Mouse (Mus musculus): ENCODE measurements around the gene AI481877.
"Not testable (repeated sequence)": the region's sequence is repeated elsewhere in the genome, so short reads cannot be mapped to it uniquely, and the experiment has no call there.

Gene AI481877

DNA sequence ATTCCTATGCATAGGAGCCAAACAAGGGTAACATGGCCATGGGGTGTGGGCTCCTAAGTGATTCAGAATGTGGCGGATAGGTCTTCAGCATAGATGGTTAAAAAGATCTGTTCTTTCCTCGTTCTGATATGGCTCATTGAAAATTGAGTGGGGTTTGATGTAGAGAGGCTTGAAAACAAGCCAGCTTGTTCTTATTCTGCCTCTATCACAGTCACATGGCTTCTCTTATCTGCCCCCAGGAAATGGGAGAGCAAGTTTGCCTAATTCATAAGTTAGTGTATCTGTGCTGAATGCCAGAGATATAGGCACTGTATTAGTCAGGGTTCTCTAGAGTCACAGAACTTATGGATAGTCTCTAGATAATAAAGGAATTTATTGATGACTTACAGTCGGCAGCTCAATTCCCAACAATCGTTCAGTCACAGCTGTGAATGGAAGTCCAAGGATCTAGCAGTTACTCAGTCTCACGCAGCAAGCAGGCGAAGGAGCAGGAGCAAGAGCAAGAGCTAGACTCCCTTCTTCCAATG, at the start of gene AI481877:
AI481877 (minus strand) TSS at position 477 of the 527 bp plus-strand sequence.
- DNase-seq (ENCODE audit: low read depth, low spot score), result not testable (repeated sequence)

DNA sequence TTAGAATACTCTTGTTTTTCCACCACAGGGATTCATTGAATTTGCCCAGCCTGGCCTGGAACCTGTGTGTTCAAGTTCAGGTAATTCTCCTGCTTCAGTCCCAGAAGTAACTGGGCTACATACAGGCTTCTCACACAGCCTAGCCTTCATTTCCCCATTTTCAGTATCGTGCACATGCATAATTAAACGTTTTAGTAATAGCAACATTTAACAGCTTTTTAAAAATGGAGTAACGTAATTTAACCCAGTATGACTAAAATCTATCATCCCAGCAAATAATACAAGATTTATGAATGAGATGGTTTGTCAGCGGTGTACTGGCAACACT, 49.7 kb upstream of the AI481877 start:
- DNase-seq (ENCODE audit: low read depth, low spot score), result no peak

DNA sequence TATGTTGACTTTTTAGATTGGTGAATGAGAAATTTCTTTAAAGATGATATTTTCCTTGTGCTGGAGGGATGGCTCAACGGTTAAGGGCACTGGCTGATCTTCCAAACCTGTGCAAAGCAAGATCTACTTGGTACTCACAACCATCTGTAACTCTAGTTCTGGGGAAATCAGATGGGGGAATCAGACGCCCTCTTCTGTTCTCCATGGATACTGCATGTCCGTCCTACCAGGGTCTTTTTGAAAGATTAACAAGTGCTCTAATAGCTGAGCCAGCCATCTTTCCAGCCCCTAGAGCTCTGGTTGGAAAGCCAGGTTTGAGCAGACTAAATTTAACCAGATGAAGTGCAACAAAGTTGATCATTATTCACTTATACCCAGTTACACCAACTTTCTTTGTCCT, 48.5 kb upstream of the AI481877 start:
- peak; percentile 57 for DNase-seq (ENCODE audit: low read depth, low spot score)

DNA sequence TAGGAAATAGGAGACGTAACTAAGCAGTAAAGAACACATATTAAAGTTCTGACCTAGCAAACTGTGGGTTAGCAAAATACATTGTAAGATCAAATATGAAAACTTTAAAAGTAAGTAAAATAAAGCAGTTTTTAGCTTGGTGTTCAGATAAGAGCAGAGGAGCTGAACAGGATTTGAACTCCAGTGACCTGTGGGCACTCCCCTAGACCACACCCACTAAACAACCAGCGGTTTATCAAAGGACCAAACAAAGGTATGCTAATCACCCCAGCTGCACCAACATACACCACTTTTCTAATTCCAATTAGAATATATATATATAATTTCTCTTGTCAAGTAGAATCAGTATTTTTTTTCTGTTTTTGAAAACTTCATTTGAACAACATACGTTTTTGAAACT, 46.9 kb upstream of the AI481877 start:
- DNase-seq (ENCODE audit: low read depth, low spot score), result no peak

DNA sequence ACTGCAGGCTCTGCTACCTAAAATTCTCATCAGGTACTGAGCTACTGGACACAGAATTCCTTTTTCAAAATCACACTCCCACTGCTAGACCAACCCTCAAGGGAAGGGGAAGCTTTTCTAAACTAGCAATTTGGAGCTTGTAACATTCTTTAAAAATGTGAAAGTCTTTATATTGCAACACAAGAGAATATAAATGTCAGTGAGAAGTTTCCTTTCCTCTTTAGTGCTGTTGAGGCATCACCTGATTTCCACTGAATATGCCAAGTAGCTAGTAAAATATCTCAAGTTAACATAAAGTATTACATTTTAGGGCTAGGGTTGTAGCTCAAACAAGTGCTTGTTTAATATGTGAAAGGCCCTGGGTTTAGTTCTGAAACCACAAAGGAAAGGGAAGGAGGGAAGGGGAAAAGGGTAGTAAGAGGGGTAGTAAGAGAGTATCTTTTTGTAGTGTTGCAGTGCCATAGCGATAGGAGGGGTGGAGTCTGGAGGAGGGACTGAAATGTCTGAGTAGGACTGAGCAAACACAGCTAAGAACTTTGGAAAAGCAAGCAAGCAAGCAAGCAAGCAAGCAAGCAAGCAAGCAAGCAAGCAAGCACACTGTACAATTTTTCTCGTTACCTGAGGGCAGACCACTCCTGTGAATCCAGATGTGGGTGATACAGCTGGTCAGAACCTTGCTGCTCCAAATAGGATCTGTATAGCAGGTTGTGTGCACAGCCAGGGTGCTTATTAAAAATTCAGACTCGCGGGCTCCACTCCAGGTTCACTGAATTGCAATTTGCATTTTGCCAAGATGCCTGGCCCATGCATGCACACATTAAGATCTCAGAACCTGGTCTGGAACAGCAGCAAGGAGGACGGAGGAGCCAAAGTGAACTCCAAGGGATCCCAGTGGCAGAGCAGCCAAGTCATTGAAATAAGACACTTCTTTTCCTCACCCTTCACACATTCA, 42.8 kb upstream of the AI481877 start:
- DNase-seq (ENCODE audit: low read depth, low spot score), result no peak

DNA sequence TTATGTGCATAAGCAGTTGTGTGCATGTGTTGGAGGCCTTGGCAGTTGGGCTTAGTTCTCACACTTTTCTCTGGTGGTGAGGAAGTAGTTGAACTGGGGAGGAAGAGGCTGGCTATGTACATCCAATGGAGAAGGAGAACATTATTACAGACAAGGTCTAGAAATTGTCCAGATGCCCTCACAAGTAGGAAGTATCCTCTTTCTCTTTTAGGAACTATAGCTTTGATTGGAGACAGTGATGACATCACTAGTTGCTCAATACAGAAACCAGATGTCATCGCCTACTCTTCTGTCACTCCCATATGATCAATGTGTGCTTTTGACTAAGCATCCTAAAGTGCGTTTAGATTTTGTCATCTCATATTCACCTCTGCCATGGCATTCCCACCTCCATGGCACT, 38.8 kb upstream of the AI481877 start:
- DNase-seq (ENCODE audit: low read depth, low spot score), result no peak

DNA sequence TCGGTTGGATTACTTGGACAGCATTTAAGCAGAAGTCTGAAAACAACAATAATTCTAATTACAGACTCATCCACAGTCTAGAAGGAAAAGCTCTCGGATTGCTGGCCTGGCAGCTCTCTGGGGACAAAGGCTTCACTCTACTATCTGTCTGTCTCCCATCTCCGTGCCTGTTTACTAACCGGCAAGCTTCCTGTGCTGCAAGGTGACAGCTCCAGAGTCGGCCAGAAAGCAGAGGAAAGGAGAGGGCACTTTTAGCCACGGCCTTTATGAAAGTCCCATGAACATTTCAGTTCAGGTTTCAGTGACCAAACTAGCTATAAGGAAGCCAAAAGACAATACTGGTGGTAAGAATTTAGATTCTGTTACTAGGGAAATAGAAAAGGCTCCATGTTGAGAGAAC, 37.1 kb upstream of the AI481877 start:
- no peak for DNase-seq (ENCODE audit: low read depth, low spot score)

DNA sequence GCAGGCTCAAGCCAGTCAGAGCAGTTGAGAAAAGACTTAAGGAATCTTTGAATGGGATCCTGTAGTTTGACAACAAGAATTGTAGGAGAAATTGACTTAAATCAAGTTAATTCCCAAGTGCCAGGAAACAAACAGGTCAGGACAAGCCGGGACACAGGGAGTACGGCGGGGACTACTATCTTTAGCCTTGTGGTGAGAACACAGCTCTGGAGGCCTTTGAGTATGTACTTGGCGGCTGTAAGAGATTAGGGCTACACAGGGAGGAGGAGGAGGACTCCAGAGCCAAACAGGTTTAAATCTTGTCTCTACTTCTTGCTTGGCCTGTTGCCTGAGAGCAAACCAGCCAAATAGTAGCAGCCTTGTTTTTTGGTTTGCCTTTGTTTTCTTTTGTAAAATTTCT, 36.2 kb upstream of the AI481877 start:
- no peak for DNase-seq (ENCODE audit: low read depth, low spot score)

DNA sequence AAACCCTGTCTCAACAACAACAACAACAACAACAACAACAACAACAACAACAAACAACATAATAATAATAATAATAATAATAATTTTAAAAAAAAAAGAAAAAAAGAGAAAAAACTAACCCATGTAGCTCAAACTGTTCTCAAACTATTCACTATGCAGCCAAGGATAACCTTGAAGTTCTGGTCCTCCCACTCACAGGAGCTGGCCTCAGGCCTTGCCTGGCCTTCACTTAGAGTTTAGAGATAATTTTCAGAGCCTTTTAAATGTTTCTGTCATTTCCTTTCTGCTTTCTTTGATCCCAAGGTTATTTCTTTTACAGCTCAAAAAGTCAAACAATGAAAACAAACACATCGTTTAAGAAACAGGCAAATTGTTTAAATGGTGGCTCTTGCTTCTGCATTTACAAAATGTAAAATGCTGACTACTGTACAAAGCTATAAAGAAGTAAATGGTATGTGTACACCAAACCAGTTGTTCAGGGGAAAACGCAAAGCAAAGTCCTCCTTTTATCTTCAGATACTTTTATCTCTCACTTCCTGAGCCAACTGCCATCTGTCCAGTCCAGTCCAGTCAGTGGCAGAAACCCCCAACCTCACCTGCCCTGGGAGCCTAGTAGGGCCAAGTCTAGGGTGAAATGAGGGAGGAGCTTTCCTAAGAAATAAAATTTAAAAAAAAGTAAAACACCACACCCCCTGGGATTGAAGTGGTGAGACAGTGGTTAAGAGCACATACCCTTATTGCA, 34.6 kb upstream of the AI481877 start:
- DNase-seq (ENCODE audit: low read depth, low spot score), result no peak

DNA sequence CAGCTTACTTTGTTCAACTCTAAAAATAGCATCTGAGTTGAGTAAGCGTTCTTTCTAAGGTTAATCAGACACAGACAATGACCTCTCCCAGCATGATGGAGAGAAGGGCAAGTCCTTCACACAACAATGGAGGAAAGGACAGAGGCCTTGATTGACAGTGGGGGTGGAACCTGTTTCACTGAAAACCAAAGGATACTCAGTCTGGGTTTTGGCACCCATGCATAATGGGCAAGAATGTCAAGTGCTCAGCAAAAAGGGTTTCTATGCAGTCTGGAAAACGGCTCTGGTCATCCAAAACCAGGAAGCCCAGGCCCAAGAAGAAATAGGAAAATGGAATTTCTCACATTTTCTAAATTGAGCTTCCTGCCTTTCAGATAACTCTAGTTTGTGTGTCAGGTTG, 33.8 kb upstream of the AI481877 start:
- DNase-seq (ENCODE audit: low read depth, low spot score), result no peak

DNA sequence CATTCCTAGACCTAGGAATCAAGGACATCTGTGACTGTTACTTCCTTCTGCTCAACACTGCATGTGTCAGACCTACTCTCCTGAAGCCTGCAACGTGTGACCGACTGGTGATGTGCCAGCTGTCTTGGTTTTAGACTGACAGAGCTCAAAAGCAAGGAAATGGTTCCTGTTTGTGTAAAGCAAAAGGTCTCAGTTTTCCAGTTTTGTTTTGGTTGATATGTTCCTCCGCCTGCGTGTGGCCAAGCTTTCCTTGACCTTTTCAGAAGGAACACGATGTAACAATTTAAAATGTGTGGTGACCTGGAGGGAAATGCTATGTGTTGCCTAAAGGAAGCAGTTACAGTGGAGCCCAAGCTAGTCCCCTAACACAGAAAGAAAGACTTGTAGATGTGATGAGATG, 31.2 kb upstream of the AI481877 start:
- DNase-seq (ENCODE audit: low read depth, low spot score), result no peak

DNA sequence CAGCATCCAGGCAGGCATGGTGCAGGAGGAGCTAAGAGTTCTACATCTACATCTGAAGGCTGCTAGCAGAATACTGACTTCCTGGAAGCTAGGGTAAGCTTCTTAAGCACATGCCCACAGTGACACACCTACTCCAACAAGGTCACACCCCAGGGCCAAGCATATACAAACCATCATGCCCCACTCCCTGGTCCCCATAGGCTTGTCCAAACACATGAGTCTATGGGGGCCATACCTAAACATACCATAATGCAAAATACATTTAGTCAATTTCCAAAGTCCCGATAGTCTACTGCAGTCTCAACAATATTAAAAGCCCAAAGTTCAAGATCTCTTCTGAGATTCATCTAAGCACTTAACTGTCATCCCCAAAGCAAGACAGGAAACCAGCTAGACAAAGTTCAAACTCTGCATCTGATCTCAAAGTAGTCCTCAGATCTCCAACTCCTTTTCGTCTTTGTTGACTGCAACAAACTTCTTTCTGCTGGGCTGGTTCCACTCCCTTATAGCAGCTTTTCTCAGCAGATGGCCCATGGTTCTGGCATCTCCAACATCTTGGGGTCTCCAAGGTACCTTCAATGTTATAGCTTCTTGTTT, 28.6 kb upstream of the AI481877 start:
- no peak for DNase-seq (ENCODE audit: low read depth, low spot score)

DNA sequence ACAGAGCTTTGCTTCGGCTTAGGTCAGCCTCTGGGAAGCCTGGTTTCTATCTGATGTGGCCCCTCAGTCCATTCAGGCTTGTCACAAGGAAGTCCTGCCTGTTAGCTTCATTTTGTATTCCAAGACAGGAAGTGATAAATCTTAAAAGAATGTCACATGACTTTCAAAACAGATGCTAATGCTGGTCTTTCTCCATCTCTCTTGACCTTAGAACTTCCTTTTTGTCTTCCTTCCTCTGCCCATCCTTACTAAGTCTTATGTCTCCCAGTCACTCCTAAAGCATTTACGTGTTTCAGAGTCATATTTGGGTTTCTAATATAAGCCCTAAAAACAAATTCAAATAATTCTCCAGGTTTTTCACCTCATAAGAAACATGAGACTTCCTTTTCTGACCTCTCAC, 25.3 kb upstream of the AI481877 start:
- no peak for DNase-seq (ENCODE audit: low read depth, low spot score)

DNA sequence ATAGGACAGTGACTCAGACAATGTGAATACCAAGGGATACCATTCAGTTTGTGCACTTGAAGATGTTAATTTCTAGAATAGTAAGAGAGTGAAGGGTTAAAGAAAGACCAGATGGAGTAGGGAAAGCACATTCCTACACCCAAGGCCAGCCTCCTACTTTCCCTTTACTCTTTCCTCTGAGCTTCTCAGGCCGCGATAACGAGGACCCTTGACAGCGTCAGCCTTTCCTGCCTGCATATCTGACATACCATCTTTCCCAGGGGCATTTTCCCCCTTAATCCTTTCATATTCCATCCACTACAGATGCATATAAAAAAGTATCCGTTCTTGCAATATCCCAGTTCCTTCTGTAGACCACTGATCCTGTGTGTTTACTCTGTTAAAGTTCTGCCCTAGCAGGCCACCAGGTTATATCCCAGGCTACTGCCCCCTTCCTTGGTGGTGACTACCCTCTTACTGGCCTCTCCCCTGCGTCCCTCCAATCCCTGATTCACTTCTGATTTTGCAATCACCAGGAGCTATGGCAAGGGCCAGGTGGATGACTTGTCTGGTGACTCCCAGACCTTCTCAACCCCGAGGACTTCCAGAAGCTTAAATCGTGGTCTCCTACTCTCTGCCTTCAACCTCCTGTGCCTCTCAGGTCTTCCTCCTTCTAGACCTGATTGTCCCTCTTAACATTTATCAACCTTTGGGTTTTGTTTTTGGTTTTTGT, 22.3 kb upstream of the AI481877 start:
- DNase-seq (ENCODE audit: low read depth, low spot score), result no peak

DNA sequence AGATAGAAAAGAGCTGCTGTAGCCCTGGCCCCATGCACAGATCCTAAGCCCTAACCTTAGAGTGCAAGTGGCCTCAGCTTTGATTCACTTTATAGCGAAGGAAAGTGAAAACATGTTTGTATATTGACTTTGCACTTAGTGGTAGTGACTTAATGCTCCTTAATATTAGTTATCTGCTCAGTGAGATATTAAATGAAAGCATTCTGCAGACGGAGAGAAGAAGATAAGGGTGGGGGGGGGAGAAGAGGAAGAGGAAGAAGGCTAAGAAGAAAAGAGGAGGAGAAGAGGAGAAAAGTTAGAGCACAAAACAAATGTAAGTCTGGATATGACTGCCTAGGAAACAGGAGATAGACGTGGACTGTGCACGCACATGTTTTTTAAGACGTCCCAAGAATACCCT, 21.5 kb upstream of the AI481877 start:
- DNase-seq (ENCODE audit: low read depth, low spot score), result no peak

DNA sequence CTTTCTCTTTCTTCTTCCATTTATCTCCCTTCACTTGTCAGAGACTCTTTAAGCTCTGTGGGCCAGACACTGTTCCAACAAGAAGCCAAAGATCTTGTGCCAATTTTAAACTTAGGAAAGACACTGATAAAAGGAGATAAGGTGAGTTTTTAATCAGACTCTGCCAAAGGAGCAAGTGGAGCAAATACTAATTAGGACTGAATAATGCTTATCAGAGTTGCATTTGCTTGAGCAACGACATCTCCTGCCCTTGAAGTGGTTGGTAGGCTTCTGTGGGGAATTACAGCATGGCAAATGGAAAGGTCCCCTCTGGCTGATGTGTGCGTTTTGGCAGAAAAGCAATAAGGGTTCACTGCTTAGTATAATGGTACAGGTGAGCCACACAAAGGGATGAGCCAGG, 18.9 kb upstream of the AI481877 start:
- DNase-seq (ENCODE audit: low read depth, low spot score), result no peak

DNA sequence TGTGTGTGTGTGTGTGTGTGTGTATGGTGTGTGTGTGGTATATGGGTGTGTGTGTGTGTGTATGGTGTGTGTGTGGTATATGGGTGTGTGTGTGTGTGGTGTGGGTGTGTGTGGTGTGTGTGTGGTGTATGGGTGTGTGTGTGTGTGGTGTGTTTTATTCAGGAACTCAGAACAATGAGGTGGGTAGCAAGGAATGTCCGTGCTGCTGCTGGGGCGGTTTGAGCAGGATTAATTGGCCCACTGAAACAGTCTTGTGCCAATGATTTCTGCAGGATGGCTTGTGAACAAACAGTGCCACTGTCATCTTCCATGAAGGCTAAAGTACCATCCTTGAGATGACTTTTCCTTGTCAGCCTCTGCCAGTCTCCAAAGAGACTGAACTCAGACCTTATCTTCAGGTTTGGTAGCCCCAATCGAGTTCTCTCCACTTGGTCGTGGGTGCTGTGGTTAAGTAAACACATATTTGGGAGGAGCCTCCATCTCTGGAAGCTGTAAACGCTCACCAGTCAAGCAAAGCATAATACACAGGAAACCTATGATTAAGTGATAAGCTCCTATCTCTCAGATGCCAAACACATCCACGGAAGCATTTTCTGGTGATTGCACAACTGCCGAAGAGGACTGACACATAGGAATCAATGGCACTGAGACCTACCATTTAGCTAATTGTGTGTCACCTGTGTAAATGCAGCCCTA, 18.3 kb upstream of the AI481877 start:
- DNase-seq (ENCODE audit: low read depth, low spot score), result no peak

DNA sequence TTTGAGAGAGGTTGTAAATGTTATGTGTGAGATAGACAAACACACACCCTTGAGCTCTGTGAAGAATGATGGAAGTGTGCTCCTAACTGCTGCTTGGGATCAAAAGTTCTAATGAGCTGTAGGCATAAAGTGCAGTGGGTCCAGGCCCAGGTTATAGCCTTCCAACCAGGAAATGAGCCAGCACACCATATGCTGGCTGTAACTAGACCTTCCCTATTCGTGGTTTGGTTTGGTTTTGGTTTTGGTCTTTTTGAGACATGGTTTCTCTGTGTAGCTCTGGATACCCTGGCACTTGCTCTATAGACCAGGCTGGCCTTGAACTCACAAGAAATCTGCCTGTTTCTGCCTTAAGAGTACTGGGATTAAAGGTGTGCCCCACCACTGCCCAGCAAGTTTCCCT, 13.2 kb upstream of the AI481877 start:
- no peak for DNase-seq (ENCODE audit: low read depth, low spot score)

DNA sequence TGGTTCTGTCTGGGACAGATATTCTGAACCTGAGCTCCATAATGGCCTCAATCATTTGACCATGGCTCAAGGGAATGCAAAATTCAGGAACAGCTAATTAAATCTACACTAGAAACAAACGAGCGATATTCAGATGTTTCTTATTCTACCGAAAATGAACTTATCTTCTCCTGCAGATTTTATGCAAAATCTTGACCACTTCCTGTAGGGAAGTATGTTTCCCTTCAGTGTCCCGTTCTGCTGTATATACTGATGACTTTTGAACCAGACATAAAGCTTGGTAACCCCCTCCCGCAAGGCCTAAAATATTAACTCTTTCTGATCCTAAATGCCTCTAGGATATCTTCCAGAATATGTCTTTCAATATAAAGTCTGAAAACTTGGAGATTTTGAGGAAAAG, 12.1 kb upstream of the AI481877 start:
- DNase-seq (ENCODE audit: low read depth, low spot score), result no peak

DNA sequence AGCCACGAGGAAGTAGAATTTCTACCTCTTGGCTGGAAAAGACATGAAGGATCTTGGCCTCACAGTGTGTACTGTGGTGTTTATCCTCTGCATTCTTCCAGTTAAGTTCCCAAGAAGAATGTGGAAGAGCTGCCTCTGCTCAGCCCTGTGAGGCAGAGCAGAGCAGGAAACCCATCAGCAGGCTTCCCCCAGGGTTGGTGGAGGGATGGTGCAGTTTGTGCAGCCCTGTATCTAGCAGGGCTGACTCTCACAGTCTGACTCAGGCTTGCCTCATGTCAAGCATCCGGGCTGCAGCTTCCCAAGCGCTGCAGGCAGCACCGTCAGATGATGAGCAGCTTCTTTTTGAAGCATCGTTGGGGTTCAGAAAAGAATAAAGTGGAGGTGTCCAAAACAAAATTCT, 10.3 kb upstream of the AI481877 start:
- peak; percentile 7 for DNase-seq (ENCODE audit: low read depth, low spot score)

DNA sequence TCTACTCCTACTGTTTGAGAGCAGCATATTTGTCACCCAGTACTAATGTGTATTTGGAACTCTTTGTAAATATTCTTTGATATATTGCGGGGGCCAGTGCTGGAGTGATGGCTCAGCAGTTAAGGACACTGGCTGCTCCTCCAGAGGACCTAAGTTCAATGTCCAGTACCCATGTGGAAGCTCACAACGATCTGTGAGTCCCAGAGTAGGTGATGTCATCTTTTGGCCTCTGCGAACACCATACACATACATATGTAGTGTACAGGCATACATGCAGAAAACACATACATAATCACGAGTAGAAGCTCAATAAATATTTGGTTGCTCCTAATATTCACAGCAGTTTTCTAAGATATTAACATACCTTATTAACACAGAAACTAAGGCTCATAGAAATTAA, 9.8 kb downstream of the AI481877 start:
- no peak for DNase-seq (ENCODE audit: low read depth, low spot score)
